Mouse (Mus musculus): ENCODE measurements around the gene Olfr59. TPM values are rescaled to one million over a fixed set of nuclear protein-coding genes. Genes with fewer than 3 reads are reported as not detected.

Olfr59 gene
- polyA plus RNA-seq (2012; rRNA removed) = not detected in 2 replicates

- no peak for DNase-seq (ENCODE audit: low read depth)
- no peak for TF ChIP-seq POLR2A (IDR thresholded peaks at IDR 0.05; ENCODE audit: borderline replicate concordance, extremely low read depth, insufficient read depth, insufficient read length, poor library complexity, severe bottlenecking)
- TF ChIP-seq CTCF (IDR thresholded peaks at IDR 0.05; ENCODE audit: borderline replicate concordance, extremely low read depth, insufficient read depth, insufficient read length) = no peak
Measured at GRCm38 (mm10) chr11:74283436-74283835, at the start of gene Olfr59. Gene Olfr59, plus strand, starts transcription at chr11:74283736.

- TF ChIP-seq POLR2A (IDR thresholded peaks at IDR 0.05; ENCODE audit: borderline replicate concordance, extremely low read depth, insufficient read depth, insufficient read length, poor library complexity, severe bottlenecking) (no peak), CTCF (IDR thresholded peaks at IDR 0.05; ENCODE audit: borderline replicate concordance, extremely low read depth, insufficient read depth, insufficient read length) (no peak)
Measured at GRCm38 (mm10) chr11:74241201-74241600, 42.3 kb upstream of the Olfr59 start.

GRCm38 (mm10) chr11:74259508-74259907 lies 24.0 kb upstream of the Olfr59 start, which contains the start of gene Olfr406:
Gene Olfr406, plus strand, starts transcription at chr11:74259808.
- DNase-seq (ENCODE audit: low read depth) = no peak
- TF ChIP-seq POLR2A (IDR thresholded peaks at IDR 0.05; ENCODE audit: borderline replicate concordance, extremely low read depth, insufficient read depth, insufficient read length, poor library complexity, severe bottlenecking) (no peak), CTCF (IDR thresholded peaks at IDR 0.05; ENCODE audit: borderline replicate concordance, extremely low read depth, insufficient read depth, insufficient read length) (no peak)

More at GRCm38 (mm10) chr11:74241201-74241600, 42.3 kb upstream of the Olfr59 start:
- DNase-seq (ENCODE audit: low read depth) = no peak

- no peak for DNase-seq (ENCODE audit: low read depth)
- TF ChIP-seq POLR2A (IDR thresholded peaks at IDR 0.05; ENCODE audit: borderline replicate concordance, extremely low read depth, insufficient read depth, insufficient read length, poor library complexity, severe bottlenecking) (no peak), CTCF (IDR thresholded peaks at IDR 0.05; ENCODE audit: borderline replicate concordance, extremely low read depth, insufficient read depth, insufficient read length) (no peak)
Measured at GRCm38 (mm10) chr11:74287256-74287655, 3.7 kb downstream of the Olfr59 start.

GRCm38 (mm10) chr11:74326044-74326443 lies 42.5 kb downstream of the Olfr59 start:
- TF ChIP-seq POLR2A (IDR thresholded peaks at IDR 0.05; ENCODE audit: borderline replicate concordance, extremely low read depth, insufficient read depth, insufficient read length, poor library complexity, severe bottlenecking) (no peak), CTCF (IDR thresholded peaks at IDR 0.05; ENCODE audit: borderline replicate concordance, extremely low read depth, insufficient read depth, insufficient read length) (no peak)
- DNase-seq (ENCODE audit: low read depth) = no peak

GRCm38 (mm10) chr11:74328781-74329180 lies 45.2 kb downstream of the Olfr59 start:
- TF ChIP-seq POLR2A (IDR thresholded peaks at IDR 0.05; ENCODE audit: borderline replicate concordance, extremely low read depth, insufficient read depth, insufficient read length, poor library complexity, severe bottlenecking) = no peak
- TF ChIP-seq CTCF (IDR thresholded peaks at IDR 0.05; ENCODE audit: borderline replicate concordance, extremely low read depth, insufficient read depth, insufficient read length) = no peak
- DNase-seq (ENCODE audit: low read depth) = no peak

- no peak for DNase-seq (ENCODE audit: low read depth)
- no peak for TF ChIP-seq POLR2A (IDR thresholded peaks at IDR 0.05; ENCODE audit: borderline replicate concordance, extremely low read depth, insufficient read depth, insufficient read length, poor library complexity, severe bottlenecking)
- no peak for TF ChIP-seq CTCF (IDR thresholded peaks at IDR 0.05; ENCODE audit: borderline replicate concordance, extremely low read depth, insufficient read depth, insufficient read length)
Measured at GRCm38 (mm10) chr11:74337931-74338330, 54.4 kb downstream of the Olfr59 start, which contains the start of gene Olfr410. Gene Olfr410, minus strand, starts transcription at chr11:74338031.

Other genes starting within 250 kb of the Olfr59 start
- not detected in 2 replicates for gene Olfr139, start 227.2 kb upstream of the Olfr59 start, polyA plus RNA-seq (2012; rRNA removed)
- not detected in 2 replicates for gene Olfr399, start 227.1 kb upstream of the Olfr59 start, polyA plus RNA-seq (2012; rRNA removed)
- not detected in 2 replicates for gene Zfp616, start 213.8 kb upstream of the Olfr59 start, polyA plus RNA-seq (2012; rRNA removed)
- not detected in 2 replicates for gene Olfr401, start 170.0 kb upstream of the Olfr59 start, polyA plus RNA-seq (2012; rRNA removed)
- not detected in 2 replicates for gene Olfr402, start 130.2 kb upstream of the Olfr59 start, polyA plus RNA-seq (2012; rRNA removed)
- gene Olfr403, start 97.5 kb upstream of the Olfr59 start, polyA plus RNA-seq (2012; rRNA removed) = not detected in 2 replicates
- gene Olfr43, start 72.4 kb upstream of the Olfr59 start, polyA plus RNA-seq (2012; rRNA removed) = not detected in 2 replicates
- not detected in 2 replicates for gene Olfr406, start 23.9 kb upstream of the Olfr59 start, polyA plus RNA-seq (2012; rRNA removed)
- gene Olfr410, start 54.3 kb downstream of the Olfr59 start, polyA plus RNA-seq (2012; rRNA removed) = not detected in 2 replicates
- gene Olfr411, start 68.9 kb downstream of the Olfr59 start, polyA plus RNA-seq (2012; rRNA removed) = not detected in 2 replicates
- not detected in 2 replicates for gene Olfr412, start 78.3 kb downstream of the Olfr59 start, polyA plus RNA-seq (2012; rRNA removed)